Mouse (Mus musculus) neural tube, embryonic 11.5 days (tissue): Measurements from ENCODE around the gene Otulin. TPM values are rescaled to one million over a fixed set of nuclear protein-coding genes. Genes with fewer than 3 reads are reported as not detected.

ENCODE experiments used
- ATAC-seq: fragments of 200-750 bp; cut with Nextera tagmentation; 2 replicates; pipeline ENCODE4 v1.8.0; 2017; ENCODE audit warnings: moderate number of reproducible peaks, mild to moderate bottlenecking, moderate TSS enrichment, moderate library complexity; ENCODE audit not compliant: insufficient read depth, low FRiP score, low TSS enrichment
- DNase-seq: peaks from one replicate; pipeline ENCODE4 v3.0.0-alpha.2; 2015; ENCODE audit warnings: low spot score
- H3K27ac ChIP-seq: fragments of 300-500 bp; sonication (generic); 2 replicates; pipeline ENCODE4 v1.5.1; 2014; ENCODE audit warnings: low read depth, mild to moderate bottlenecking, low read length
- H3K27me3 ChIP-seq: fragments of 300-500 bp; sonication (generic); 2 replicates; pipeline ENCODE4 v1.6.1; 2014; ENCODE audit warnings: mild to moderate bottlenecking, low read length, mixed read lengths; ENCODE audit not compliant: control insufficient read depth, insufficient read depth
- H3K36me3 ChIP-seq: fragments of 300-500 bp; sonication (generic); 2 replicates; pipeline ENCODE4 v1.6.1; 2014; ENCODE audit warnings: mild to moderate bottlenecking, low read length, moderate library complexity, mixed read lengths; ENCODE audit not compliant: control insufficient read depth, insufficient read depth
- H3K4me1 ChIP-seq: fragments of 300-500 bp; sonication (generic); 2 replicates; pipeline ENCODE4 v1.6.1; 2014; ENCODE audit warnings: low read length, mixed read lengths; ENCODE audit not compliant: control insufficient read depth, insufficient read depth
- H3K4me2 ChIP-seq: fragments of 300-500 bp; sonication (generic); 2 replicates; pipeline ENCODE4 v1.6.1; 2014; ENCODE audit warnings: low read depth, mild to moderate bottlenecking, moderate library complexity
- H3K4me3 ChIP-seq: fragments of 300-500 bp; sonication (generic); 2 replicates; pipeline ENCODE4 v1.5.1; 2014; ENCODE audit warnings: low read depth, low read length
- H3K9ac ChIP-seq: fragments of 300-500 bp; sonication (generic); 2 replicates; pipeline ENCODE4 v1.6.1; 2014; ENCODE audit warnings: mild to moderate bottlenecking, low read length
- H3K9me3 ChIP-seq: fragments of 300-500 bp; sonication (generic); 2 replicates; pipeline ENCODE4 v1.6.1; 2016; ENCODE audit warnings: low read length; ENCODE audit not compliant: control insufficient read depth
- WGBS: fragments of 180-500 bp; shearing (Covaris S2); extraction: QIAGEN DNeasy Blood & Tissue Kit; methylation state at CpG from one replicate; pipeline ENCODE4 v1.1.7; 2014; 5-methylcytosine and 5-hydroxymethylcytosine counted together
- polyA plus RNA-seq: library from polyadenylated mRNA; unstranded; fragments of >200 nt; fragmentation: Nextera tagmentation; extraction: Ambion mirVana; gene quantifications from 2 replicates; pipeline ENCODE4 v1.2.1, GENCODE M21; 2014

Otulin gene
- polyA plus RNA-seq, 1 experiment from 2014 or later = 32.8 TPM

GRCm38 (mm10) chr15:27645250-27645649 lies 14.8 kb upstream of the Otulin start:
- no peak for DNase-seq
- 94% methylated on average over 3 of the region's 3 CpGs for whole genome bisulfite sequencing
- ATAC-seq = no peak
- Histone ChIP-seq H3K9ac (no peak overlapping the region), H3K9me3 (no peaks in the 10 kb centered on the region), H3K27ac (no peak overlapping the region), H3K4me2 (no peak overlapping the region), H3K4me1 (no peaks in the 10 kb centered on the region), H3K4me3 (no peak overlapping the region), H3K36me3 (no peaks in the 10 kb centered on the region), H3K27me3 (no peaks in the 10 kb centered on the region)

- H3K9me3 ChIP-seq = no peaks in the 10 kb centered on the region
- H3K4me3 ChIP-seq = no peak overlapping the region
- no peak for DNase-seq
- H3K9ac ChIP-seq = no peak overlapping the region
- H3K27ac ChIP-seq = no peak overlapping the region
- no peak overlapping the region for H3K4me2 ChIP-seq
- 84% methylated on average over 3 of the region's 3 CpGs for WGBS
- H3K27me3 ChIP-seq = no peaks in the 10 kb centered on the region
- ATAC-seq = no peak
- H3K4me1 ChIP-seq = no peaks in the 10 kb centered on the region
- no peaks in the 10 kb centered on the region for H3K36me3 ChIP-seq
Measured at GRCm38 (mm10) chr15:27642895-27643294, 12.4 kb upstream of the Otulin start.

GRCm38 (mm10) chr15:27641171-27641570 lies 10.7 kb upstream of the Otulin start:
- no peaks in the 10 kb centered on the region for H3K9me3 ChIP-seq
- H3K4me3 ChIP-seq = no peak overlapping the region
- ATAC-seq (no peak), DNase-seq (no peak)
- no peaks in the 10 kb centered on the region for H3K36me3 ChIP-seq
- no peak overlapping the region for H3K9ac ChIP-seq
- no peak overlapping the region for H3K27ac ChIP-seq
- no peaks in the 10 kb centered on the region for H3K4me1 ChIP-seq
- no peak overlapping the region for H3K4me2 ChIP-seq
- no peaks in the 10 kb centered on the region for H3K27me3 ChIP-seq
- WGBS = 82% methylated on average over 12 of the region's 12 CpGs

GRCm38 (mm10) chr15:27633941-27634900 lies 3.7 kb upstream of the Otulin start:
- no peaks in the 10 kb centered on the region for H3K27me3 ChIP-seq
- H3K27ac ChIP-seq = no peak overlapping the region
- H3K36me3 ChIP-seq = no peaks in the 10 kb centered on the region
- no peak overlapping the region for H3K4me2 ChIP-seq
- H3K4me1 ChIP-seq = peaks cover 4% of the 10 kb centered on the region
- WGBS = 86% methylated on average over 8 of the region's 8 CpGs
- no peak overlapping the region for H3K4me3 ChIP-seq
- no peaks in the 10 kb centered on the region for H3K9me3 ChIP-seq
- ATAC-seq (no peak), DNase-seq (no peak)
- H3K9ac ChIP-seq = no peak overlapping the region

GRCm38 (mm10) chr15:27629800-27630600 lies 493 bp downstream of the Otulin start:
- 4% methylated on average over 31 of the region's 53 CpGs for WGBS
- H3K27ac ChIP-seq = no peak overlapping the region
- DNase-seq = peak; percentile 23

GRCm38 (mm10) chr15:27629046-27629445 lies 1.4 kb downstream of the Otulin start:
- Histone ChIP-seq H3K27me3 (no peaks in the 10 kb centered on the region), H3K9me3 (no peaks in the 10 kb centered on the region), H3K4me3 (no peak overlapping the region), H3K36me3 (no peaks in the 10 kb centered on the region), H3K27ac (no peak overlapping the region), H3K9ac (no peak overlapping the region), H3K4me1 (peaks cover 8% of the 10 kb centered on the region), H3K4me2 (no peak overlapping the region)
- ATAC-seq = no peak
- 85% methylated on average over 4 of the region's 4 CpGs for WGBS
- no peak for DNase-seq

More at GRCm38 (mm10) chr15:27629800-27630600, 493 bp downstream of the Otulin start:
- peaks cover 8% of the 10 kb centered on the region for H3K4me1 ChIP-seq
- H3K4me3 ChIP-seq = peak overlapping the region; percentile 91
- H3K9me3 ChIP-seq = no peaks in the 10 kb centered on the region
- peak overlapping the region; percentile 83 for H3K4me2 ChIP-seq
- no peak; the same call in none of the 2 replicates for ATAC-seq
- H3K9ac ChIP-seq = peak overlapping the region; percentile 79
- H3K36me3 ChIP-seq = no peaks in the 10 kb centered on the region
- H3K27me3 ChIP-seq = no peaks in the 10 kb centered on the region

- 94% methylated on average over 9 of the region's 9 CpGs for WGBS
- DNase-seq = no peak
Measured at GRCm38 (mm10) chr15:27627794-27628193, 2.7 kb downstream of the Otulin start.

GRCm38 (mm10) chr15:27626314-27626713 lies 4.2 kb downstream of the Otulin start:
- DNase-seq = no peak
- 93% methylated on average over 1 of the region's 1 CpGs for WGBS
- H3K4me3 ChIP-seq = no peak overlapping the region

More at GRCm38 (mm10) chr15:27627794-27628193, 2.7 kb downstream of the Otulin start:
- peaks cover under 1% of the 10 kb centered on the region; the same call in 1 of the 2 replicates for H3K36me3 ChIP-seq
- no peak overlapping the region for H3K9ac ChIP-seq
- no peaks in the 10 kb centered on the region for H3K27me3 ChIP-seq
- H3K4me2 ChIP-seq = no peak overlapping the region
- no peak for ATAC-seq
- peaks cover 8% of the 10 kb centered on the region for H3K4me1 ChIP-seq
- no peak overlapping the region for H3K27ac ChIP-seq
- no peaks in the 10 kb centered on the region for H3K9me3 ChIP-seq
- no peak overlapping the region for H3K4me3 ChIP-seq

More at GRCm38 (mm10) chr15:27626314-27626713, 4.2 kb downstream of the Otulin start:
- no peak for ATAC-seq
- H3K9me3 ChIP-seq = no peaks in the 10 kb centered on the region
- H3K27ac ChIP-seq = no peak overlapping the region
- H3K27me3 ChIP-seq = no peaks in the 10 kb centered on the region
- H3K4me1 ChIP-seq = peaks cover 8% of the 10 kb centered on the region
- no peak overlapping the region for H3K9ac ChIP-seq
- H3K36me3 ChIP-seq = peaks cover 3% of the 10 kb centered on the region; the same call in 1 of the 2 replicates
- H3K4me2 ChIP-seq = no peak overlapping the region
